Mouse (Mus musculus): ENCODE data around the gene Cnp. TPM values are rescaled to one million over a fixed set of nuclear protein-coding genes. Genes with fewer than 3 reads are reported as not detected.

Gene Cnp
- polyA plus RNA-seq, 1 experiment, result 6.9 TPM

DNA sequence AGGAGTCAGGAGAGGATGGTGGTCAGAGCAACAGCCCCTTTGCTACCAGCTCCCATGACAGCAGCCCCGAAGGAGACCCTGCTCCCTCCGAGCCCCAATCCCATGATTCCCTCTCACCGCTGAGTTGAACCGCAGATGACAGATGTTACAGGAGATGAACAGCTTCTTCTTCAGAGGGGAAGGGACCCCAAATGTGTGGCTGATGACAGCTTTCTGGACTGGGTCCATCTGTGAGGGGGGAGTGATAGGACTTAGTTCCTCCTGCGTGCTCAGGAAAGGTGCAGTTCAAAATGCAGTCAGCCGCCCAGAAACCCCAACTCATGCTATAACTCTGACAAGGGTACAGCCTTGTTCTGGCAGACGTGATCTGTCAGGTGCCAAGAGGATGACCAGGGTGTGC is 59.8 kb downstream of the Cnp start:
- TF ChIP-seq CTCF (IDR thresholded peaks at IDR 0.05; ENCODE audit: low read depth, low read length) (no peak), EP300 (IDR thresholded peaks at IDR 0.05; ENCODE audit: insufficient read depth, low read depth, low read length) (no peak), POLR2A (IDR thresholded peaks at IDR 0.05; ENCODE audit: insufficient read depth, low read length) (no peak)

DNA sequence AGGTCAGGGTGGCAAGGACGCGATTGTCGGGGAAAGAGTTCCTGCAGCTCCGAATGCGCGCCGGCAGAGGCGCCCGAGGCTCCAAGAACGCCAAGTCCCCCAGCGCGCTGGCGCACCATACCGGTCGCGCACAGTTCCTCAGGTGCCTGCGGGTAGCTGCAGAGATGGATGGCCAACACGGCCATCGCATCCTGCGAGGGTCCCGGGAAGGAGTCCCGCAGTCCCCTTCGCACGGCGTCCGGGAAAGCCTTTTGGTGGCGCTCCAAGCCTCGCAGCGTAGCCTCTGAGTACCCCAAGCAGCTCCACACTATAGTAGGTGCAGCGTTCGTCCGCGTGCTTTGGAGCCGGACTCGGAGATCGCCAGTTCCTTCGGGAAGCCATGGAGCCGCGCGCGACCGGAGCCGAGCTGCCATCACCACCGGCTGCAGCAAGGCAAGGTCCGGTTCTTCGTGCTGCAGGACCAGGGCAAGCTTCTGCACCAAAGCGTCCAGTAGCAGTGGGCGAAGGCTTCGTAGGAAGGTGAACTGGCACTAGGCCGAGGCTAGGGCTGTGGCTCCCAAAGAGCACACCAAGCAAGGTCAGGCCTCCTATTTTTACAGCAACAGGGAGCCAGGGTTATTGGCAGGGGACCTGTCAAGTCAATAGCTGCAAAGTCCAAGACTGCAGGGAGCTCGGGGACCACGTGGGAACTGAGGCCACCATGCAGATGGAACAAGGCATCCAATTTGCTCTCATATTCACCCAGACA is 65.6 kb downstream of the Cnp start:
- TF ChIP-seq EP300 (IDR thresholded peaks at IDR 0.05; ENCODE audit: insufficient read depth, low read depth, low read length), result no peak
- TF ChIP-seq POLR2A (IDR thresholded peaks at IDR 0.05; ENCODE audit: insufficient read depth, low read length), result no peak
- TF ChIP-seq CTCF (IDR thresholded peaks at IDR 0.05; ENCODE audit: low read depth, low read length), result peak; percentile 46
- Histone ChIP-seq H3K9me3 (replicated peaks; ENCODE audit: control insufficient read depth, insufficient read depth, low read length, poor library complexity, severe bottlenecking) (no peaks in the 10 kb centered on the region), H3K4me3 (ENCODE audit: low read depth, low read length) (peak overlapping the region; percentile 50), H3K9ac (ENCODE audit: low read depth, poor library complexity, severe bottlenecking) (peak overlapping the region; percentile 53), H3K27ac (ENCODE audit: insufficient read depth, low read length) (no peak overlapping the region), H3K27me3 (ENCODE audit: control insufficient read depth, insufficient read depth, low read length, poor library complexity, severe bottlenecking) (no peaks in the 10 kb centered on the region), H3K4me1 (ENCODE audit: control insufficient read depth, insufficient read depth, low read length) (no peaks in the 10 kb centered on the region), H3K36me3 (ENCODE audit: control insufficient read depth, insufficient read depth, low read length, poor library complexity, severe bottlenecking) (no peaks in the 10 kb centered on the region)

More for the DNA sequence above, 59.8 kb downstream of the Cnp start:
- Histone ChIP-seq H3K9ac (ENCODE audit: low read depth, poor library complexity, severe bottlenecking) (no peak overlapping the region), H3K27ac (ENCODE audit: insufficient read depth, low read length) (no peak overlapping the region), H3K4me3 (ENCODE audit: low read depth, low read length) (no peak overlapping the region), H3K4me1 (ENCODE audit: control insufficient read depth, insufficient read depth, low read length) (no peaks in the 10 kb centered on the region), H3K36me3 (ENCODE audit: control insufficient read depth, insufficient read depth, low read length, poor library complexity, severe bottlenecking) (no peaks in the 10 kb centered on the region), H3K9me3 (replicated peaks; ENCODE audit: control insufficient read depth, insufficient read depth, low read length, poor library complexity, severe bottlenecking) (no peaks in the 10 kb centered on the region), H3K27me3 (ENCODE audit: control insufficient read depth, insufficient read depth, low read length, poor library complexity, severe bottlenecking) (no peaks in the 10 kb centered on the region)

Other genes with a start within 250 kb of the Cnp start
- gene Gast, start 240.5 kb upstream of the Cnp start, polyA plus RNA-seq (2011; ENCODE audit: insufficient read depth, insufficient read length, low read depth, missing spikeins), result not detected in 2 replicates
- 12.7 and 13.6 TPM in 2 replicates for gene Hap1, start 218.8 kb upstream of the Cnp start, polyA plus RNA-seq (2011; ENCODE audit: insufficient read depth, insufficient read length, low read depth, missing spikeins)
- 166 and 171 TPM in 2 replicates for gene Jup, start 177.1 kb upstream of the Cnp start, polyA plus RNA-seq (2011; ENCODE audit: insufficient read depth, insufficient read length, low read depth, missing spikeins)
- gene P3h4, start 160.1 kb upstream of the Cnp start, polyA plus RNA-seq (2011; ENCODE audit: insufficient read depth, insufficient read length, low read depth, missing spikeins), result 13.3 and 16.8 TPM in 2 replicates
- 22.5 and 24.3 TPM in 2 replicates for gene Fkbp10, start 159.2 kb upstream of the Cnp start, polyA plus RNA-seq (2011; ENCODE audit: insufficient read depth, insufficient read length, low read depth, missing spikeins)
- gene Nt5c3b, start 133.1 kb upstream of the Cnp start, polyA plus RNA-seq (2011; ENCODE audit: insufficient read depth, insufficient read length, low read depth, missing spikeins), result 37.3 and 44.6 TPM in 2 replicates
- gene Klhl10, start 133.0 kb upstream of the Cnp start, polyA plus RNA-seq (2011; ENCODE audit: insufficient read depth, insufficient read length, low read depth, missing spikeins), result 0.84 and 0.90 TPM in 2 replicates
- 18.4 and 19.6 TPM in 2 replicates for gene Klhl11, start 102.2 kb upstream of the Cnp start, polyA plus RNA-seq (2011; ENCODE audit: insufficient read depth, insufficient read length, low read depth, missing spikeins)
- gene Acly, start 46.9 kb upstream of the Cnp start, polyA plus RNA-seq (2011; ENCODE audit: insufficient read depth, insufficient read length, low read depth, missing spikeins), result 225 and 232 TPM in 2 replicates
- gene Ttc25, start 29.3 kb upstream of the Cnp start, polyA plus RNA-seq (2011; ENCODE audit: insufficient read depth, insufficient read length, low read depth, missing spikeins), result 2.5 and 3.4 TPM in 2 replicates
- 29.1 and 30.0 TPM in 2 replicates for gene Nkiras2, start 44.3 kb downstream of the Cnp start, polyA plus RNA-seq (2011; ENCODE audit: insufficient read depth, insufficient read length, low read depth, missing spikeins)
- 369 and 376 TPM in 2 replicates for gene Dnajc7, start 45.3 kb downstream of the Cnp start, polyA plus RNA-seq (2011; ENCODE audit: insufficient read depth, insufficient read length, low read depth, missing spikeins)
- 1.0 and 1.9 TPM in 2 replicates for gene Zfp385c, start 117.6 kb downstream of the Cnp start, polyA plus RNA-seq (2011; ENCODE audit: insufficient read depth, insufficient read length, low read depth, missing spikeins)
- 1.5 and 1.8 TPM in 2 replicates for gene Dhx58, start 129.4 kb downstream of the Cnp start, polyA plus RNA-seq (2011; ENCODE audit: insufficient read depth, insufficient read length, low read depth, missing spikeins)
- 61.3 and 63.1 TPM in 2 replicates for gene Kat2a, start 137.6 kb downstream of the Cnp start, polyA plus RNA-seq (2011; ENCODE audit: insufficient read depth, insufficient read length, low read depth, missing spikeins)
- gene Hspb9, start 138.9 kb downstream of the Cnp start, polyA plus RNA-seq (2011; ENCODE audit: insufficient read depth, insufficient read length, low read depth, missing spikeins), result not detected in 2 replicates
- 95.2 and 95.3 TPM in 2 replicates for gene Rab5c, start 163.3 kb downstream of the Cnp start, polyA plus RNA-seq (2011; ENCODE audit: insufficient read depth, insufficient read length, low read depth, missing spikeins)
- gene Kcnh4, start 185.0 kb downstream of the Cnp start, polyA plus RNA-seq (2011; ENCODE audit: insufficient read depth, insufficient read length, low read depth, missing spikeins), result 0.17 and 0.21 TPM in 2 replicates
- gene Hcrt, start 188.0 kb downstream of the Cnp start, polyA plus RNA-seq (2011; ENCODE audit: insufficient read depth, insufficient read length, low read depth, missing spikeins), result not detected in 2 replicates
- gene Ghdc, start 196.1 kb downstream of the Cnp start, polyA plus RNA-seq (2011; ENCODE audit: insufficient read depth, insufficient read length, low read depth, missing spikeins), result 5.4 and 5.8 TPM in 2 replicates

Measured in ES-Bruce4 (cell line).